Mouse (Mus musculus) embryonic facial prominence, embryonic 14.5 days (tissue): ENCODE measurements around the gene Cep63. TPM values are rescaled to one million over a fixed set of nuclear protein-coding genes. Genes with fewer than 3 reads are reported as not detected.
A peak's percentile ranks its signal among the peaks of the same experiment; 100 is the strongest.

Source experiments
- ATAC-seq: fragments of 200-750 bp; cut with Nextera tagmentation; 2 replicates; pipeline ENCODE4 v1.8.0; 2017; ENCODE audit warnings: low read depth, moderate number of reproducible peaks, moderate TSS enrichment
- DNase-seq: peaks from one replicate; pipeline ENCODE4 v3.0.0-alpha.2; 2015; ENCODE audit warnings: low spot score
- H3K27ac ChIP-seq: fragments of 300-500 bp; sonication (generic); replicated peaks from 2 replicates; pipeline ENCODE4 v1.5.1; 2014; ENCODE audit warnings: low read depth, mild to moderate bottlenecking, low read length, moderate library complexity
- H3K27me3 ChIP-seq: fragments of 300-500 bp; sonication (generic); replicated peaks from 2 replicates; pipeline ENCODE4 v1.6.1; 2014; ENCODE audit warnings: low read length; ENCODE audit not compliant: control insufficient read depth, insufficient read depth
- H3K36me3 ChIP-seq: fragments of 300-500 bp; sonication (generic); 2 replicates; pipeline ENCODE4 v1.6.1; 2014; ENCODE audit warnings: low read length, mixed read lengths; ENCODE audit not compliant: control insufficient read depth, insufficient read depth
- H3K4me1 ChIP-seq: fragments of 300-500 bp; sonication (generic); 2 replicates; pipeline ENCODE4 v1.6.1; 2014; ENCODE audit warnings: antibody characterized with exemption, low read length; ENCODE audit not compliant: control insufficient read depth, insufficient read depth
- H3K4me2 ChIP-seq: fragments of 300-500 bp; sonication (generic); 2 replicates; pipeline ENCODE4 v1.6.1; 2014; ENCODE audit warnings: low read depth, mild to moderate bottlenecking, low read length, moderate library complexity, mixed read lengths
- H3K4me3 ChIP-seq: fragments of 300-500 bp; sonication (generic); 2 replicates; pipeline ENCODE4 v1.5.1; 2014; ENCODE audit warnings: low read depth, mild to moderate bottlenecking, low read length
- H3K9ac ChIP-seq: fragments of 300-500 bp; sonication (generic); 2 replicates; pipeline ENCODE4 v1.6.1; 2014; ENCODE audit warnings: low read depth, mild to moderate bottlenecking, low read length, moderate library complexity, mixed read lengths
- H3K9me3 ChIP-seq: fragments of 300-500 bp; sonication (generic); 2 replicates; pipeline ENCODE4 v1.6.1; 2016; ENCODE audit warnings: low read length; ENCODE audit not compliant: control insufficient read depth
- WGBS: fragments of 180-500 bp; shearing (Covaris S2); extraction: QIAGEN DNeasy Blood & Tissue Kit; methylation state at CpG from one replicate; pipeline ENCODE4 v1.1.7; 2014; 5-methylcytosine and 5-hydroxymethylcytosine counted together
- polyA plus RNA-seq: library from polyadenylated mRNA; unstranded; fragments of >200 nt; fragmentation: Nextera tagmentation; extraction: Ambion mirVana; gene quantifications from 2 replicates; pipeline ENCODE4 v1.2.1, GENCODE M21; 2014

The Cep63 gene
- polyA plus RNA-seq, 1 experiment from 2014 or later, result 40.7 TPM

- Histone ChIP-seq H3K9me3 (no peaks in the 10 kb centered on the region), H3K27ac (no peak overlapping the region), H3K9ac (no peak overlapping the region), H3K4me3 (no peak overlapping the region), H3K27me3 (no peaks in the 10 kb centered on the region), H3K4me2 (no peak overlapping the region), H3K4me1 (peaks cover 17% of the 10 kb centered on the region), H3K36me3 (peaks cover 7% of the 10 kb centered on the region; the same call in 1 of the 2 replicates)
- ATAC-seq, result no peak
- DNase-seq, result no peak
- WGBS, result 59% methylated on average over 4 of the region's 4 CpGs
Observed at GRCm38 (mm10) chr9:102637115-102637514, 10.8 kb upstream of the Cep63 start.

- 4% methylated on average over 4 of the region's 4 CpGs for WGBS
Observed at GRCm38 (mm10) chr9:102636553-102636952, 10.2 kb upstream of the Cep63 start.

GRCm38 (mm10) chr9:102634453-102634852 is 8.1 kb upstream of the Cep63 start:
- Histone ChIP-seq H3K36me3 (peaks cover 12% of the 10 kb centered on the region; the same call in 1 of the 2 replicates), H3K27ac (no peak overlapping the region), H3K9ac (no peak overlapping the region; the same call in 1 of the 2 replicates), H3K4me3 (no peak overlapping the region), H3K4me1 (peaks cover 8% of the 10 kb centered on the region; the same call in 1 of the 2 replicates), H3K9me3 (no peaks in the 10 kb centered on the region), H3K27me3 (no peaks in the 10 kb centered on the region), H3K4me2 (no peak overlapping the region)
- 73% methylated on average over 8 of the region's 8 CpGs for WGBS
- DNase-seq (no peak), ATAC-seq (no peak)

More at GRCm38 (mm10) chr9:102636553-102636952, 10.2 kb upstream of the Cep63 start:
- ATAC-seq, result no peak
- H3K9me3 ChIP-seq, result no peaks in the 10 kb centered on the region
- DNase-seq, result peak; percentile 78
- no peaks in the 10 kb centered on the region for H3K27me3 ChIP-seq
- no peak overlapping the region for H3K9ac ChIP-seq
- no peak overlapping the region for H3K27ac ChIP-seq
- H3K4me3 ChIP-seq, result no peak overlapping the region
- H3K4me1 ChIP-seq, result peaks cover 12% of the 10 kb centered on the region; the same call in 1 of the 2 replicates
- no peak overlapping the region for H3K4me2 ChIP-seq
- peaks cover 12% of the 10 kb centered on the region; the same call in 1 of the 2 replicates for H3K36me3 ChIP-seq

GRCm38 (mm10) chr9:102632923-102633537 is 6.7 kb upstream of the Cep63 start:
- Histone ChIP-seq H3K9ac (no peak overlapping the region), H3K27me3 (no peaks in the 10 kb centered on the region), H3K4me3 (no peak overlapping the region), H3K27ac (no peak overlapping the region), H3K4me1 (peaks cover 3% of the 10 kb centered on the region; the same call in 1 of the 2 replicates), H3K36me3 (peaks cover 12% of the 10 kb centered on the region; the same call in 1 of the 2 replicates), H3K9me3 (no peaks in the 10 kb centered on the region), H3K4me2 (no peak overlapping the region)
- DNase-seq (peak; percentile 84), ATAC-seq (peak; percentile 35; the same call in 1 of the 2 replicates)
- WGBS, result 64% methylated on average over 1 of the region's 1 CpGs

GRCm38 (mm10) chr9:102632173-102632572 is 5.8 kb upstream of the Cep63 start:
- H3K4me3 ChIP-seq, result no peak overlapping the region
- peak; percentile 67 for ATAC-seq

GRCm38 (mm10) chr9:102631589-102632147 is 5.3 kb upstream of the Cep63 start:
- Histone ChIP-seq H3K36me3 (peaks cover 12% of the 10 kb centered on the region; the same call in 1 of the 2 replicates), H3K27me3 (no peaks in the 10 kb centered on the region), H3K4me2 (no peak overlapping the region), H3K4me3 (no peak overlapping the region), H3K9me3 (no peaks in the 10 kb centered on the region), H3K27ac (no peak overlapping the region), H3K9ac (no peak overlapping the region), H3K4me1 (peaks cover 9% of the 10 kb centered on the region)
- DNase-seq (no peak), ATAC-seq (no peak)
- 53% methylated on average over 2 of the region's 2 CpGs for whole genome bisulfite sequencing

More at GRCm38 (mm10) chr9:102632173-102632572, 5.8 kb upstream of the Cep63 start:
- Histone ChIP-seq H3K4me2 (no peak overlapping the region), H3K36me3 (peaks cover 12% of the 10 kb centered on the region; the same call in 1 of the 2 replicates), H3K4me1 (peaks cover 9% of the 10 kb centered on the region), H3K9ac (no peak overlapping the region), H3K27me3 (no peaks in the 10 kb centered on the region), H3K27ac (no peak overlapping the region), H3K9me3 (no peaks in the 10 kb centered on the region)
- DNase-seq, result peak; percentile 68
- 80% methylated on average over 4 of the region's 4 CpGs for WGBS

- Histone ChIP-seq H3K27me3 (no peaks in the 10 kb centered on the region), H3K4me3 (no peak overlapping the region), H3K36me3 (peaks cover 7% of the 10 kb centered on the region; the same call in 1 of the 2 replicates), H3K9ac (no peak overlapping the region), H3K4me1 (peaks cover 11% of the 10 kb centered on the region), H3K4me2 (no peak overlapping the region), H3K9me3 (no peaks in the 10 kb centered on the region), H3K27ac (no peak overlapping the region)
- ATAC-seq, result no peak
- WGBS, result 67% methylated on average over 7 of the region's 7 CpGs
- DNase-seq, result no peak
Observed at GRCm38 (mm10) chr9:102629052-102629451, 2.7 kb upstream of the Cep63 start.

GRCm38 (mm10) chr9:102627442-102627841 is 1.1 kb upstream of the Cep63 start:
- peak overlapping the region; percentile 91 for H3K4me3 ChIP-seq
- WGBS, result 80% methylated on average over 7 of the region's 7 CpGs
- H3K4me1 ChIP-seq, result peaks cover 11% of the 10 kb centered on the region
- no peak for ATAC-seq
- peak overlapping the region; percentile 99; the same call in 1 of the 2 replicates for H3K9ac ChIP-seq
- peak overlapping the region; percentile 97; the same call in 1 of the 2 replicates for H3K27ac ChIP-seq
- peaks cover 7% of the 10 kb centered on the region; the same call in 1 of the 2 replicates for H3K36me3 ChIP-seq
- no peaks in the 10 kb centered on the region for H3K9me3 ChIP-seq
- no peak for DNase-seq
- no peaks in the 10 kb centered on the region for H3K27me3 ChIP-seq
- peak overlapping the region; percentile 67 for H3K4me2 ChIP-seq
